Mouse (Mus musculus) stomach, postnatal 0 days (tissue): ENCODE measurements around the gene Ciao2b. TPM values are rescaled to one million over a fixed set of nuclear protein-coding genes. Genes with fewer than 3 reads are reported as not detected.

ENCODE experiments used
- ATAC-seq: fragments of 200-750 bp; cut with Nextera tagmentation; 2 replicates; pipeline ENCODE4 v1.8.0; 2017; ENCODE audit not compliant: low FRiP score, low TSS enrichment
- DNase-seq: peaks from one replicate; pipeline ENCODE4 v3.0.0-alpha.2; 2016; ENCODE audit warnings: low spot score
- H3K27ac ChIP-seq: fragments of 300-500 bp; sonication (generic); replicated peaks from 2 replicates; pipeline ENCODE4 v1.5.1; 2014; ENCODE audit warnings: mild to moderate bottlenecking, control low read depth
- H3K27me3 ChIP-seq: fragments of 300-500 bp; sonication (generic); 2 replicates; pipeline ENCODE4 v1.6.1; 2014; ENCODE audit warnings: low read length; ENCODE audit not compliant: control insufficient read depth, insufficient read depth
- H3K36me3 ChIP-seq: fragments of 300-500 bp; sonication (generic); 2 replicates; pipeline ENCODE4 v1.6.1; 2014; ENCODE audit warnings: low read length, mixed read lengths; ENCODE audit not compliant: control insufficient read depth, insufficient read depth
- H3K4me1 ChIP-seq: fragments of 300-500 bp; sonication (generic); replicated peaks from 2 replicates; pipeline ENCODE4 v1.6.1; 2014; ENCODE audit warnings: antibody characterized with exemption; ENCODE audit not compliant: control insufficient read depth, insufficient read depth
- H3K4me2 ChIP-seq: fragments of 300-500 bp; sonication (generic); replicated peaks from 2 replicates; pipeline ENCODE4 v1.6.1; 2014; ENCODE audit warnings: low read depth, mild to moderate bottlenecking, control low read depth, moderate library complexity
- H3K4me3 ChIP-seq: fragments of 300-500 bp; sonication (generic); 2 replicates; pipeline ENCODE4 v1.5.1; 2014; ENCODE audit warnings: low read depth, low read length, control low read depth
- H3K9ac ChIP-seq: fragments of 300-500 bp; sonication (generic); 2 replicates; pipeline ENCODE4 v1.6.1; 2014; ENCODE audit warnings: mild to moderate bottlenecking, low read length, control low read depth, mixed read lengths
- H3K9me3 ChIP-seq: fragments of 300-500 bp; sonication (generic); 2 replicates; pipeline ENCODE4 v1.6.1; 2016; ENCODE audit warnings: low read length; ENCODE audit not compliant: control insufficient read depth
- CTCF ChIP-seq: IDR thresholded peaks from 2 replicates; pipeline ENCODE4 v1.5.1; 2016; ENCODE audit warnings: antibody characterized with exemption, low read depth, mild to moderate bottlenecking, moderate library complexity
- EP300 ChIP-seq: optimal IDR thresholded peaks from 2 replicates; pipeline ENCODE3; 2016; ENCODE audit warnings: antibody characterized with exemption
- WGBS: fragments of 180-500 bp; shearing (Covaris S2); extraction: QIAGEN DNeasy Blood & Tissue Kit; methylation state at CpG from one replicate; pipeline ENCODE4 v1.1.7; 2014; 5-methylcytosine and 5-hydroxymethylcytosine counted together
- polyA plus RNA-seq: library from polyadenylated mRNA; unstranded; fragments of >200 nt; fragmentation: Nextera tagmentation; extraction: Ambion mirVana; gene quantifications from 2 replicates; pipeline ENCODE4 v1.2.1, GENCODE M21; 2015

Gene Ciao2b
- polyA plus RNA-seq, 1 experiment from 2014 or later = 71.2 TPM

DNA sequence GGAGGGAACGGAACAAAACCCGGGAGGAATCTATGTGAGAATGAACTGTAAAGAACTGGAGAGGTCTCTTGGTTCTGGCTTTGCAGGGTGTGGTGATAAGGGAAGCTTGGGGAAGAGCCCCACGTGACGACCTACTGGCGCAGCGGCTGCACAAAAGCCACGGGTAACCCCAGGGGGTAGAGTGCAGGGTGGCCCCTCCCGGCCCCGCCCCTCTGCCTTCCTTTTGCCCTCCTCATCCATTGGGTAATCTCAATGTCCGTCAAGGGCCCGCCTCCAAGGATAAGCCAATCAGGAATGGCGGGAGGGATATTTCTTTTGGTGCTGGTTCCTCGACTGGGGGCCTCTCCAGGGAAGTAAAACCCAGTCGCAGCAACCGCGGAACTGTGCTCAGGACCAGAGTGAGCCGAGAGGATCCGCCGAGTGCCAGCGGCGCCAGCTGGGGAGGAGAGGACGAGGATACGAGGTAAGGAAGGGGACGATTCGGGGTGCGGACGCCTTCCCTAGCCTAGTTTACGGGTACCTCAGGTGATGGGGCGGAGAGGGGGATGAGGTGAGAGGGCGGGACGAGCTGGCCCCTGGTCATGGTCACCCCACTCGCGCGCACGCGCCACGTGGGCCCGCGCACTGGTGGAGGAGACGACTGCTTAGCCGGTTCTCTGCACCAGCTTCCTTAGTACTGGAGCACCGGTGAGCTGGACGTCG lies 50.5 kb downstream of the Ciao2b start, which contains the start of gene Pdp2:
Gene Pdp2, plus strand, starts transcription at position 319 of the 702 bp plus-strand sequence.
- Histone ChIP-seq H3K4me2 (peak within 1 kb of the TSS; percentile 89), H3K27ac (peak within 1 kb of the TSS; percentile 86), H3K4me3 (peak within 1 kb of the TSS; percentile 67), H3K9me3 (no peaks in the 10 kb centered on the region), H3K4me1 (peaks cover 3% of the 10 kb centered on the region; the same call in 1 of the 2 replicates), H3K9ac (peak within 1 kb of the TSS; percentile 69), H3K36me3 (0 out of 2 replicates have a peak, but pooled peaks cover 3% of the 10 kb centered on the region), H3K27me3 (no peaks in the 10 kb centered on the region)
- peak; percentile 97 for ATAC-seq
- peak; percentile 93 for DNase-seq
- WGBS = under 1% methylated on average over 38 of the region's 44 CpGs
- TF ChIP-seq CTCF (0 out of 2 replicates have a peak, but pooled peaks have one; percentile 8), EP300 (no peak)

DNA sequence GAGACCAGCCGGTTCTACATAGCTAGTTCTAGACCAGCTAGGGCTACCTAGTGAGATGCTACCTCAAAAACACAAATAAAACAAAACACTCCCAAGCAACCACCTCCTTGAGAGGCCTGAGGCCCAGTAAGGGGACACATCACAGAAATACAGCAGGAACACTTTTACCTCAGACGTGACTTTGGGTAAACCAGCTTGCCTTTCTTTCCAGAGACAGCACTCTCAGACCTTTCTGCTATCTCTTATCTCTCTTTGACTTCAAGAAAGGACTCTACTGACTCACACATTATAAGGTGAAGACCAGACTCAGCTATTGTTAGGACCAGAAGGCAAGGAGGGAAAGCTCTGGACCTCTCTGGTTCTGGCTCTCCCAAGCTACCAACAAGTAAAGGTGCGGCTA lies 51.5 kb downstream of the Ciao2b start:
- no peak overlapping the region for H3K4me3 ChIP-seq
- H3K4me1 ChIP-seq = peaks cover 3% of the 10 kb centered on the region; the same call in 1 of the 2 replicates
- no peak for TF ChIP-seq CTCF
- TF ChIP-seq EP300 = no peak
- H3K9ac ChIP-seq = no peak overlapping the region
- 0 out of 2 replicates have a peak, but pooled peaks cover 3% of the 10 kb centered on the region for H3K36me3 ChIP-seq
- 89% methylated on average over 3 of the region's 3 CpGs for WGBS
- no peaks in the 10 kb centered on the region for H3K27me3 ChIP-seq
- H3K9me3 ChIP-seq = no peaks in the 10 kb centered on the region
- H3K27ac ChIP-seq = no peak overlapping the region
- H3K4me2 ChIP-seq = no peak overlapping the region
- ATAC-seq = no peak
- DNase-seq = no peak

Other genes starting within 250 kb of the Ciao2b start
- 4.6 and 4.8 TPM in 2 replicates for gene Cmtm4, start 246.2 kb downstream of the Ciao2b start, polyA plus RNA-seq
- gene Dync1li2, start 198.9 kb downstream of the Ciao2b start, polyA plus RNA-seq = 31.9 and 33.0 TPM in 2 replicates
- gene Terb1, start 132.1 kb downstream of the Ciao2b start, polyA plus RNA-seq = 0.18 and 0.33 TPM in 2 replicates
- gene Nae1, start 107.3 kb downstream of the Ciao2b start, polyA plus RNA-seq = 59.2 and 64.1 TPM in 2 replicates
- gene Car7, start 107.3 kb downstream of the Ciao2b start, polyA plus RNA-seq = 1.2 and 1.3 TPM in 2 replicates
- gene Pdp2, start 50.5 kb downstream of the Ciao2b start, polyA plus RNA-seq = 5.5 and 6.2 TPM in 2 replicates
- 0.30 TPM in 2 replicates for gene Cdh16, start 17.6 kb downstream of the Ciao2b start, polyA plus RNA-seq
- 10.3 and 12.8 TPM in 2 replicates for gene Rrad, start 10.6 kb downstream of the Ciao2b start, polyA plus RNA-seq
- 1.4 and 2.0 TPM in 2 replicates for gene Ces2a, start 92.0 kb upstream of the Ciao2b start, polyA plus RNA-seq
- 20.0 and 23.2 TPM in 2 replicates for gene Ces2b, start 189.6 kb upstream of the Ciao2b start, polyA plus RNA-seq
- 112 and 113 TPM in 2 replicates for gene Ces2c, start 205.1 kb upstream of the Ciao2b start, polyA plus RNA-seq